Comparison of ENCODE assay signal across 10 mouse cellular contexts in the genomic region with DNA sequence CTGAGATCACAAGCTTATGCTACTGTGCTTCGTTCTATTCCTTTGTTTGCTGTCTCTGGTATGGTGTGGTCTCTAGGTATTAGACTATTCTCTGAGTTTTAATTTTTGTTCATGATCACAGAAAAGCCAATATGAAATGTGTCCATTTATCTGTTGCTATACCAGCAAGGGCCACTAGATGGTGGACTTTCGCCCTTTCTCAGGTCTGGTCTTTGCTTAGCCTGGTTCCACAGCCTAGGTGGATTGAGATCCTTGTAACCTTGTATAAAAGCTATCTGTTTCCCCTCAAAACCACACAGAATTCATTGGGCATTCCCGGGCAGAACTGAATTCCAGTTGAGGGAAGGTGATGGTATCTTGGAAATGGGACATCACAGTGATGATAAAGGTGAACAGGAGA. TPM values are rescaled to one million over a fixed set of nuclear protein-coding genes. Genes with fewer than 3 reads are reported as not detected.
DNase-seq lines count a peak whose midpoint lies in the region; ATAC-seq and TF ChIP-seq lines count a peak whose summit lies in the region.
"Had no signal": no experiment of that assay in that cellular context is flagged by ENCODE, and none has a peak within 500 bp of the region (broad histone marks: within the 10 kb centered on the region; RNA-seq: fewer than 3 reads in every experiment).

No protein-coding gene starts in this region.

- H3K9ac ChIP-seq in forebrain, embryonic 16.5 days (replicated peaks; ENCODE audit: low read depth, low read length) = no peak overlapping the region
- no peak overlapping the region for H3K9ac ChIP-seq in intestine, postnatal 0 days (ENCODE audit: low read depth, low read length)
- H3K9ac ChIP-seq: embryonic facial prominence, embryonic 12.5 days had no signal

- no peaks in the 10 kb centered on the region for H3K36me3 ChIP-seq in forebrain, embryonic 16.5 days (ENCODE audit: control insufficient read depth, insufficient read depth)
- no peaks in the 10 kb centered on the region for H3K36me3 ChIP-seq in intestine, postnatal 0 days (ENCODE audit: control insufficient read depth, insufficient read depth)
- H3K36me3 ChIP-seq in limb, embryonic 10.5 days = no peaks in the 10 kb centered on the region
- H3K36me3 ChIP-seq: embryonic facial prominence, embryonic 12.5 days had no signal

- WGBS in forebrain, embryonic 16.5 days = 10% methylated on average over 3 of the region's 3 CpGs
- WGBS in intestine, postnatal 0 days = 7% methylated on average over 3 of the region's 3 CpGs
- 10% methylated on average over 3 of the region's 3 CpGs for WGBS in limb, embryonic 10.5 days

- ATAC-seq in forebrain, embryonic 16.5 days = peak; percentile 74; the same call in 1 of the 2 replicates
- no peak for ATAC-seq in intestine, postnatal 0 days

- DNase-seq in urinary bladder, adult 18-20 months (ENCODE audit: low spot score in 2 of 2) = peak; percentile 19 to 57
- DNase-seq in urinary bladder, adult 2 months (ENCODE audit: low spot score) = no peak
- DNase-seq in cerebellum, adult 11 months = peak; percentile 49
- peak; percentile 64 for DNase-seq in limb, embryonic 10.5 days (ENCODE audit: low spot score)
- DNase-seq in natural killer cell, adult 2 months (ENCODE audit: low spot score in 2 of 2) = peak; percentile 74 to 80
- peak; percentile 78 for DNase-seq in testis, postnatal 10 days (ENCODE audit: low spot score)

- TF ChIP-seq CTCF in intestine, postnatal 0 days (IDR thresholded peaks at IDR 0.05; ENCODE audit: low read depth) = peak; percentile 93

- no peak overlapping the region for H3K4me3 ChIP-seq in forebrain, embryonic 16.5 days (replicated peaks; ENCODE audit: low read length)
- H3K4me3 ChIP-seq in intestine, postnatal 0 days (ENCODE audit: low read depth, low read length) = no peak overlapping the region
- no peak overlapping the region for H3K4me3 ChIP-seq in limb, embryonic 10.5 days
- H3K4me3 ChIP-seq: embryonic facial prominence, embryonic 12.5 days; megakaryocyte, embryonic 14.5 days had no signal

- no peak overlapping the region for H3K4me2 ChIP-seq in forebrain, embryonic 16.5 days (ENCODE audit: low read length)
- H3K4me2 ChIP-seq in intestine, postnatal 0 days (replicated peaks; ENCODE audit: low read depth) = no peak overlapping the region
- H3K4me2 ChIP-seq: embryonic facial prominence, embryonic 12.5 days had no signal

- H3K27ac ChIP-seq in forebrain, embryonic 16.5 days (ENCODE audit: low read length) = no peak overlapping the region
- no peak overlapping the region for H3K27ac ChIP-seq in intestine, postnatal 0 days (ENCODE audit: low read depth, low read length)
- H3K27ac ChIP-seq in limb, embryonic 10.5 days = no peak overlapping the region
- H3K27ac ChIP-seq: embryonic facial prominence, embryonic 12.5 days had no signal

- H3K27me3 ChIP-seq in forebrain, embryonic 16.5 days (replicated peaks; ENCODE audit: control insufficient read depth, insufficient read depth, low read length) = no peaks in the 10 kb centered on the region
- H3K27me3 ChIP-seq in intestine, postnatal 0 days (replicated peaks; ENCODE audit: control insufficient read depth, insufficient read depth, low read length) = no peaks in the 10 kb centered on the region
- H3K27me3 ChIP-seq in limb, embryonic 10.5 days (ENCODE audit: low read depth, poor library complexity, severe bottlenecking) = no peaks in the 10 kb centered on the region
- H3K27me3 ChIP-seq: embryonic facial prominence, embryonic 12.5 days had no signal

- H3K4me1 ChIP-seq in forebrain, embryonic 16.5 days (replicated peaks; ENCODE audit: control insufficient read depth, insufficient read depth, low read length) = no peaks in the 10 kb centered on the region
- no peaks in the 10 kb centered on the region for H3K4me1 ChIP-seq in intestine, postnatal 0 days (replicated peaks; ENCODE audit: control insufficient read depth, insufficient read depth, low read length)
- 0 out of 2 replicates have a peak, but pooled peaks cover 6% of the 10 kb centered on the region for H3K4me1 ChIP-seq in limb, embryonic 10.5 days
- H3K4me1 ChIP-seq: embryonic facial prominence, embryonic 12.5 days had no signal

- no peaks in the 10 kb centered on the region for H3K9me3 ChIP-seq in forebrain, embryonic 16.5 days (ENCODE audit: control insufficient read depth, low read length)
- no peaks in the 10 kb centered on the region for H3K9me3 ChIP-seq in intestine, postnatal 0 days (ENCODE audit: control insufficient read depth)
- no peaks in the 10 kb centered on the region for H3K9me3 ChIP-seq in limb, embryonic 10.5 days (replicated peaks)
- H3K9me3 ChIP-seq: embryonic facial prominence, embryonic 12.5 days; megakaryocyte, embryonic 14.5 days had no signal

RNA-seq across cellular contexts. Expression of a gene that starts 18.1 kb away (rescaled TPM):
- 471 and 572 TPM in 2 replicates for polyA plus RNA-seq in urinary bladder, adult 2 months (2012; rRNA removed)
- polyA plus RNA-seq in forebrain, embryonic 16.5 days (2015; fragmentation: Nextera tagmentation; extraction: Ambion mirVana) = 3,396 and 3,669 TPM in 2 replicates
- 3,149 and 3,323 TPM in 2 replicates for polyA plus RNA-seq in intestine, postnatal 0 days (2015; fragmentation: Nextera tagmentation; extraction: Ambion mirVana)
- 2,907 and 3,028 TPM in 2 replicates for polyA plus RNA-seq in limb, embryonic 10.5 days (2016; fragmentation: Nextera tagmentation; extraction: Ambion mirVana)

RNA-seq across cellular contexts. Expression of a gene that starts 40.7 kb away (rescaled TPM):
- 69.2 and 75.1 TPM in 2 replicates for polyA plus RNA-seq in urinary bladder, adult 2 months (2012; rRNA removed)
- 31.1 and 31.7 TPM in 2 replicates for polyA plus RNA-seq in forebrain, embryonic 16.5 days (2015; fragmentation: Nextera tagmentation; extraction: Ambion mirVana)
- polyA plus RNA-seq in intestine, postnatal 0 days (2015; fragmentation: Nextera tagmentation; extraction: Ambion mirVana) = 43.4 and 45.2 TPM in 2 replicates
- polyA plus RNA-seq in limb, embryonic 10.5 days (2016; fragmentation: Nextera tagmentation; extraction: Ambion mirVana) = 41.6 and 48.5 TPM in 2 replicates
